Mouse (Mus musculus): ENCODE data around the gene Kcne2. TPM values are rescaled to one million over a fixed set of nuclear protein-coding genes. Genes with fewer than 3 reads are reported as not detected.
A peak's percentile ranks its signal among the peaks of the same experiment; 100 is the strongest.

Gene Kcne2
- total RNA-seq, 1 experiment from 2014 or later = not detected

- DNase-seq = peak; percentile 72
Measured at GRCm38 (mm10) chr16:92313953-92314741, 22.0 kb downstream of the Kcne2 start.

DNA sequence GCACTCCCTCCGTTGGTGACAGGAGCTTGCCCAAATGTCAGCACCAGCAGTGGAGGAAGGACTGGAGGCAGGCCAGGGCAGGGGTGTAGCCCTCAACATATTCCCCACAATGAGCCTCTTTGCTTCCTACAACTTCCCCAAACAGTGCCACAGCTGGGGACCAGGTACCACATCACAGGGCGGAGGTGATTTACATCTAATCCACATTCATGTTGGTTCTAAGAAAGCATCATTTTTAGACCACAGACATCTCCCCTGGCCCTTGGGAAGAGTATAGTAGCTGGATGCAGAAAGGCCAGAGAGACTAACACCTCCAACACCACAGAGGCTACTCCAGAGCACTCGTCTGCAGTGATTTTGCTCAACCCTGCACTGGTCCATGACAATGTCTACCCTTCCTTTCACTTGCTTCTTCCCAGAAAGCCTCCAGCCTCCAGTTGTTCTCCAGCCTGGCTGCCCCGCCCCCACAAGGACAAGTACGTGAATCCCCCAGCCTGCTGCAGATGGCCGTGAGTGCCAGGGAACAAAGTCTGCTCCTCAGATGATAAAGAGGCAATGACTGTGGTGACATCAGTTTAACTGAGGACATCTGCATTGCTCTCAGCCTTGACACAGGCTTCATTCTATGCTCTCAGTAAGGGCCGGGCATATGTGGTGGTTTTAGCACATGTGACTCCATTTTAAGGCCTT, 24.0 kb downstream of the Kcne2 start:
- peak; percentile 72 for DNase-seq

- DNase-seq = peak; percentile 78
Measured at GRCm38 (mm10) chr16:92319353-92320109, 27.3 kb downstream of the Kcne2 start.

- peak; percentile 27 for DNase-seq
Measured at GRCm38 (mm10) chr16:92320361-92320760, 28.2 kb downstream of the Kcne2 start.

DNA sequence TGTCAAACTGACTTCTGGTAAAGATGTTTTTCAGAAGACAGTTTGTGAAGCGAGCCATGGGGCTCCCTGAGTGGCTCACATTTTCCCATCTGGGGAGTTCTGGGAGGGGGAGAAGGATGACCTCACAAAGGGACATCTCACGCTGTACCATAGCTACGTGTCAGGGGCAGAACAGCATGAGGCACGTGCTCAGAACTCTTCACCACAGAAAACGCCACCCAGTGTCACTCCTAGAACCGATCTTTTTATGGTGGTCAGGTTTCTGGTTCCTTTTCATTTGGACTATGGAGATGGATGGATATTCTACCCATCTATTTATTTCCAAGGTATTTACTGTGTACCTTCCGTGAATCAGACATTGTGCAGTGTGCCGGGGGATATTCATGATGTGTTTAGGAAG, 29.2 kb downstream of the Kcne2 start, which contains the start of gene Fam243:
Gene Fam243 (minus strand): TSS at position 101 of the 400 bp plus-strand sequence.
- DNase-seq = no peak

- peak; percentile 0 for DNase-seq
Measured at GRCm38 (mm10) chr16:92324309-92325061, 32.3 kb downstream of the Kcne2 start.

DNA sequence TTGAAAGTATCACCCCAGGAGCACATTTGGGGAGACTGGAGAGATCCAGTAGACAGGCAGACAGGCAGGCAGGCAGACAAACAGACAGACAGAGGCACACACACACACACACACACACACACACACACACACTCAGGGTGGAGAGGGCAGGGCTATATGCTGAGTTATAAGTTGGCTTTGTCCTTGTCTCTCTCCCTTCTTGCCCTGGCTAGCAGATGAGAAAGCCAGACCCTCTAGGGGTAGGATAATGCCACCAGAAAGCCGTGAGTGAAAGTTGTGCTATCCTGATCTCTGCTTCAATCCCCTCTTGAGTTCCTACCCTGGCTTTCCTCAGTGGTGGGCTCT, 32.8 kb downstream of the Kcne2 start:
- DNase-seq = peak; percentile 1

- no peak for DNase-seq
Measured at GRCm38 (mm10) chr16:92327911-92328310, 35.7 kb downstream of the Kcne2 start.

- DNase-seq = no peak
Measured at GRCm38 (mm10) chr16:92330966-92331365, 38.8 kb downstream of the Kcne2 start.

GRCm38 (mm10) chr16:92334600-92334999, 42.4 kb downstream of the Kcne2 start:
- DNase-seq = no peak

DNA sequence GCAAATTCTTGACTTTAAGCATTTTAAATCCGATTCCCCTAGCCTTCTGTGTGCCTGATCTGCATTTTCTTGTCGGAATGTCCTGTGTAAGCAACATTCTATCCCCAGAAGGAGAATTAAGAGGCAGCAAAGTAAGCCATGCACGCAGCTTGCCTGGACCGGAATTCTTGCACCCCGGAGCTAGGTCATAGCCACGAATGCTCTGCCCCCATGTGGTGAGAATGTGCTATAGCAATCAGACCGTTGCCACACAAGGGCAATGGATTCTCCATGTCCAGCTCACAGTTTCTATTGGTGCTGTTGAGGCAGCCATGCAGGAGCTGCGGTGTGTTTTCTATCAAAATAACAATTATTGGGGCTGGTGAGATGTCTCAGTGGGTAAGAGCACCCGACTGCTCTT, 44.1 kb downstream of the Kcne2 start:
- peak; percentile 87 for DNase-seq

- peak; percentile 81 for DNase-seq
Measured at GRCm38 (mm10) chr16:92340612-92341511, 48.7 kb downstream of the Kcne2 start.

DNA sequence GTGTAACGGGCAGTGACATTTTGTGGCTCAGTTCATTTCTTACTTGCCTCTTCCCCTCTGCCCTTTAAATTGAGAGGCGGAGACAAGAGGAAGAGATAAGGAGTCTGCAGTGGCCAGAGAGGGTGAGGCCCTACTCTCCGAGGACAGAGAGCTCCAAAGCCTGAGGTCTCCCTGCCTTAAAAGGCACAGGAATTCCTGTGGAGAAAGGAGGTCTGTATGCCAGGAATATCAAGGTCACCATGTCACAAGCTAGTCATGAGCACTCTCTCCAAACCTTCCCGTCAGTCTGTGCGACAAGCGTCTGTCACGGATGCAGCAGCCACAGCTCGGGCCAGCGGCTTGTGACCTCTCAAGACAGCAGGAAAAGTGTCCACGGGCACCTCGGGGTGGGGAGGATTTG, 53.0 kb downstream of the Kcne2 start:
- peak; percentile 69 for DNase-seq

DNA sequence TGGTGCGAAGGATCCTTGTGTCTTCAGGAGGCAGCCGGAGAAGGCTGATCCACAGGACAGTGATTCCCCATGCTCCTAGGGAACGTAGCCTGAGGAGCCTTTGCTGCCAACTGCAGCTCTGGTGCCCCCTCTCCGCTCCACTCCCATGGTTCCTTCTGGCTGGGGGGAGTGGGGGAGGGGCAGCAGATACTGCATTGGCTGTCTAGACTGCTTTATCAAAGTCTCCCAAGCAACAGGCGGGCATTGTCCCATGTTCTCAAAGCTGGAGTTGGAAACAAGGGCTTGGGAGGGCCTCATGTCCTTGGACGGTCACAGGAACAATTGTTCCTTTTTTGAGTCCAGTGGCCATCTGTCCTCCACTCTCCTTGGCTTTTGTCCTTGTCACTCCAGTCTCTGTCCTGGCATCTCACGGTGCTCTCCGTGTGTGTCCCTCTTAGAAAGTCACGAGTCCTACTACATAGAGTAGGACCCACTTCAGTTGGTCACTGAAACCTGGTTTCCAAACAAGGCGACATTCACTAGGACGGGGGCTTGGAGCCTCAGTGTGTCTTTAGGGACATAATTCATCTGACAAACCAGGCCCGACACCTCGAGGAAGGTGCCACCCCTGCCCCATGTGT, 54.2 kb downstream of the Kcne2 start:
- peak; percentile 56 for DNase-seq

Other genes starting within 250 kb of the Kcne2 start
- gene Mrps6, start 234.1 kb upstream of the Kcne2 start, total RNA-seq (2021) = 79.7 and 82.5 TPM in 2 replicates
- gene Gm49711, start 234.1 kb upstream of the Kcne2 start, total RNA-seq (2021) = not detected in 2 replicates
- gene Slc5a3, start 234.1 kb upstream of the Kcne2 start, total RNA-seq (2021) = 20.9 and 25.4 TPM in 2 replicates
- gene Smim11, start 8.9 kb downstream of the Kcne2 start, total RNA-seq (2021) = 63.6 and 68.8 TPM in 2 replicates
- gene Fam243, start 29.1 kb downstream of the Kcne2 start, total RNA-seq (2021) = not detected in 2 replicates
- gene Kcne1, start 67.1 kb downstream of the Kcne2 start, total RNA-seq (2021) = not detected in 2 replicates
- gene Rcan1, start 178.5 kb downstream of the Kcne2 start, total RNA-seq (2021) = 16.6 and 16.9 TPM in 2 replicates
- gene Clic6, start 193.3 kb downstream of the Kcne2 start, total RNA-seq (2021) = 0.34 and 0.70 TPM in 2 replicates